Mouse (Mus musculus) B cell, adult 2 months (primary cell): ENCODE data around the gene Ptafr.

Source experiments
- DNase-seq, 2 experiments: peaks; one replicate each; pipeline ENCODE4 v3.0.0; 2022

Ptafr gene

GRCm38 (mm10) chr4:132563965-132564364, at the start of gene Ptafr:
Ptafr (plus strand) TSS chr4:132564067.
- peak; percentile 35 to 38 for DNase-seq

DNA sequence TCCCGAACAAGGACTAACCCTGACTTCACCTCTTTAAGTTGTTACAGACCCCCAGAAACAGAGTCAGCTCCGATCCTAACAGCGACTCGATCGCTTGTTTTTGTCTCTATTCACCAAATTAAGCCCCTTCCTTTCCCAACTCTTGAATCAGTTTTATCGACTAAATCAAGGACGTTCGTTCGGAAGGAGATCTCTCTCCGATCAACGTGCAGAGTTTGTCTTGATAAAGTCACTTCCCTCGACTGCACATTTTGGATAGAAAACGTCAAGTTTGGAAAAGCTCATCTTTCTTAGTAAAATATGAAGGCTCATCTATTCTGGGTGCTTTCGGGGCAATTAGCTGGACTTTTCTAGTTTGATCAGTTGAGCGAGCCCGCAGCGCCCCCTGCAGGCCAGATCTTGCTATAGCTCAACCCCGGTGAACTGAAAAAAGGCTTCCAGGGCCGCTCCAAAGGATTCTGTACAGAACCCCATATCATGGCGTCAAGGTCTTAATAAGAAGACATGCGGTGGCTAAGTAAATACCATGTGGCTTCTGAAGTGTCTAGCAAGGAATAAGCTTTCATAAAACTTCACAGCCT, 49.2 kb upstream of the Ptafr start:
- peak; percentile 91 to 92 for DNase-seq

- peak; percentile 84 to 89 for DNase-seq
These were observed 48.3 kb upstream of the Ptafr start for GRCm38 (mm10) chr4:132515369-132516155.

DNA sequence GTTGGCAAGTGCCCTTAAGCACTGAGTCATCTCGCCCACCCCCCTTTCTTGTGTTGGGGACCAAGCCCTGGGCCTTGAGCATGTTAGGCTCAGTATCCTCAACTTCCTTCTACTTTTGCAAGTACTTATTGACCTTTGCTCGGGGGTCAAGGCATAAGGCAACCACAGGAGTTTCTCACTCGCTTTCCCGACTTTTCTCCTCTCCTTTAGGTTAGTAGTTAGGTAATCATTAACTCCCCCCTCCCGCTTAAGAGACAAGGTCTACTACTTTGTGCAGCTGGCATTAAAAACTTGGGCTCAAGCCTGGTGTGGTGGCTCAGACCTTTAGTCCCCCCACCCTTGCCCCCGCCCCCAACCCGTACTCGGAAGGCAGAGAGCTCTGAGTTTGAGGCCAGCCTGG, 45.8 kb upstream of the Ptafr start:
- no peak for DNase-seq

GRCm38 (mm10) chr4:132519188-132519587, 44.7 kb upstream of the Ptafr start:
- DNase-seq, result no peak

DNA sequence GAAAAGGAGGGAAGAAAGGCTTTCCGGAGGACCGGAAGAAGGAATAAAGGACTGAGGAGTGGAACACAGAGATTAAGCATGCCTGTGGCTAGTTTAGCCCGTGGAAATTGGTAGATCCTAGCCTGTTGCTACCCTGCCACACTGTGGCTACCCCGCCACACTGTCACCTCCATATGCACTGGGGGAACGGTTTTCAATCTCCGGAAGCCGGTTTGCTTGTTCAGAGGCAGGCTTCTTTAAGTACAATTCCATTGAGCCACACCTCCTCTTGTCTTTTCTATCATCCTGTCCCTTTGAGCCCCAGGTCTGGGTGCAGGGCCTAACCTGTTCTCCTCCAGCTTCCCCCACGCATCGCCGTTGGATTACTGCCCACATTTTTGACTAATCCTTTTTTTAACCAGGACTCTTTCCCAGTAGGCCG, 39.5 kb upstream of the Ptafr start:
- no peak for DNase-seq

DNA sequence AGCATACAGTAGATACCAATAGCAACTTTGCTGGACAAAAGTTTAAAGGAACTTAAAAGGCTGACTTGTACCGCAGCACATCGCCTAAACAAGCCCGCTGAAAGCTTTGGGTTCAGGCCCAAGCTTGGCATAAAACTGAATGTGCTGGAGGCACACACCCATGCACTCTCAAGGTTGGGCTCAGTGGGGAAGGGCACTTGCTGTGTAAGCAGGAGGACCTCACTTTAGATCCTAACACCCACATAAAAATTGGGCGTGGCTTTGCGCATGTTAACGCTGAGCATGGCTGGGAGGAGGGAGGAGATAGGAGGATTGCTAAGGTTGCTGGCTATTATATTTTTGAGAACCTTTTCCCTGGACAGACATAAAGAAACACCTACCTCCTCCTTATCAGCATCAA, 39.1 kb upstream of the Ptafr start:
- DNase-seq, result no peak

GRCm38 (mm10) chr4:132526678-132527077, 37.2 kb upstream of the Ptafr start:
- DNase-seq, result peak; percentile 34 to 37

DNA sequence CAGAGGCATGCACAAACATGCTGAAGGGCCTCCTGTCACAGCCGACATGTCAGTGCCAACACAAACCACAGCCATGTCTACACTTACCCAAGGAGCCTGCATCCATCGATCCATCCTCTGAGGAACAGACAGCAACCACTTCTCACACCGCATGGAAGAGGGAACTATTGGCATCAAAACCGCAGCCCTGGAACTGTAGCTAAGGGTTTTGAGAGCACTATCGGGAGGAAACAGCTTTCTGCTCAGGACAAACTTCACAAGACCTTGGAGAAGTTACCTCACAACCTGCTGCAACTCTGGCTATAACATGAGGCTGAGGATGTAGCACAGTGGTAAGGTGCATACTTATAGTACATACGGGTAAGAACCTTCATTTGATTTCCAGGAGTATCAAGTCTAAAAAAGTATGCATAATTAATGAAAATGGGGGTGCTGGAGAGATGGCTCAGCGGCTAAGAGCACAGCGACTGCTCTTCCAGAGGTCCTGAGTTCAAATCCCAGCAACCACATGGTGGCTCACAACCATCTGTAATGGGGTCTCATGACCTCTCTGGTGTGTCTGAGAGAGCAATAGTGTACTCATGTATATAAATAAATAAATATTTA, 35.8 kb upstream of the Ptafr start:
- no peak for DNase-seq

- no peak for DNase-seq
These were observed 34.5 kb upstream of the Ptafr start for GRCm38 (mm10) chr4:132529344-132529743.

GRCm38 (mm10) chr4:132530033-132530804, 33.6 kb upstream of the Ptafr start:
- DNase-seq, result no peak

- no peak for DNase-seq
These were observed 31.4 kb upstream of the Ptafr start for GRCm38 (mm10) chr4:132532496-132532895.

DNA sequence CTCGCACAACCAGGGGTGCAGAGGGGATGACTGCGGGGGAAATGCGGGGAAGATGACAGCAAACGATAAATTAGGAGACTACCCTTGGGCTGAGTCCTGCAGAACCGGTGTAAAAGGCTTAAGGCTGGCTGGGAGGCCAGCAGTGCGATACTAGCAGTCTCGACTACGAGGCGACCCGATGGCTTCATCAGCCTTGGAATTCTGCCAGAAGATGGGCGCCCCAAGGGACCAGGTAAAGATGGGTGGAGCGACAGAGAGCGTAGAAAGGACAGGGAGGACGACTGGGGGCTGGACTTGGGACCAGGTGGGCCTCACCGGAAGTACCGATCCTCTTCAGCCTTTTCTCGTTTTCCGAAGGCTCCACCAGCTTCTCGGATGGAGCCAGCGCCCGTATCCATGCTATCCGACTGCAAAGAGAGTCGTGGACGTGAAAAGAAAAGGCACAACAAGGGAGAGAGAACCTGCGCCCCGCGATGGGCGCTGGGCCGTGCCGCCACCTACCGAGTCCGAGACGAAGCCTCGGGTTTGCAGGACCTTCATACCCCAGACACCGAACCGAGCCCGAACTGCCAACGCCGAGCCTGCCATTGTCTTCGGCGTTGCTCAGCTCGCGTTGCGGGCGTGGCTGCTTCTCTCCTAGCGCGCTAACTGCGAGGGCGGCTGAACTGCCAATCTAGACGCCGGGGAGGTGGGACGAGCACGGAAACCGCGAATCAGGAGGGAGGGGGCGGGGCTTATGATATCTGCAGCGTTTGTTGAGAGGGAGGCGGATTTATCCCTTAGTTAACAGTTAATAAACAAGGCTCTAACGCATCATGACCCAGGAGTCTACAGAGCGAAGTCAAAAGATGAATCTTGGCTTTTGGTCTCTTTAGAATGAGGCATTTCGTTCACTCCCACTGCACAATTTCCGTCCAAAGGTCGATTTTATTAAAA, 30.6 kb upstream of the Ptafr start, which contains the start of gene Atpif1:
Atpif1 (minus strand) TSS at position 679 of the 936 bp plus-strand sequence.
- peak; percentile 85 to 87 for DNase-seq

GRCm38 (mm10) chr4:132535406-132536121, 28.3 kb upstream of the Ptafr start, which contains the start of gene Dnajc8:
Dnajc8 (plus strand) TSS chr4:132535550.
- DNase-seq, result peak; percentile 94 to 95

GRCm38 (mm10) chr4:132539481-132539880, 24.4 kb upstream of the Ptafr start:
- DNase-seq, result no peak

GRCm38 (mm10) chr4:132541413-132541812, 22.5 kb upstream of the Ptafr start:
- DNase-seq, result no peak

DNA sequence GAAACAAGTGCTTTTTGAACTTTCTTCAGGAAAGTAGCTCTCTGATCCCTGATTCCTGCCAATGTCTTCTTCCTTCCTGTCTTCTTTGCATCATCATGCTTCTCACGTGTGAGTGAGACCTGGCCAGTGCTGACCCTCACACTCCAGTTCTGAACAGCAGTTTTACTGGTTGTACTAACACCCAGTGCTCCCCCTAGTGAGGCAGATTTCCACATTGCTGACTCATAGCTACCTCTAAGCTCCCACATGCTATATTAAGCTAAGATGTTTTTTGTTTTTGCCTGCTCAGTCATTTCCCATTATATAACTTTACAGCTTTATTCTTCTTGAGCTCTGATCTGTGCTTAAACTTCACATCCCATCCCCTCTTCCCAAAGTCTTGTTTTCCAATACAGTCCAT, 21.1 kb upstream of the Ptafr start:
- no peak for DNase-seq

- peak; percentile 77 to 81 for DNase-seq
These were observed 18.0 kb upstream of the Ptafr start for GRCm38 (mm10) chr4:132545851-132546250.

DNA sequence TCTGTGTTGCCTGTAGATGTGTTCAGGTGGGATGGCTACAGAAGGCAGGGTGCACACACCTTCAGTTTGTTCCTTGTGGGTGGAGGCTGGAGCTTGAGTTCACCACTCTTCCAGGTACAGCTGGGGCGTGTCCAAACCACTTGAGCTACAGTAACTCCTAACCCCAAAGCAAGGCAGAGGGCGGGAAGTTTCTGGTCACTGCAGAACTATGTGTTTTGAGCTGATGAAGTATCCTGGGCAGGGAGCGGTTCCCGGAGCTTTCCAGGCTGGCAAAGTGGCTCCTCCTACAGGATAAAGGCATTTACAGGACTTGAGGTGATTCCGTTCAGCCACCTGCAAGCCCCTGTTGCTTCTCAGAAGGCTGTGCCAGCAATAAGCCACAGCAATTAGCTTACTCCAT, 9.6 kb upstream of the Ptafr start:
- DNase-seq, result no peak

- no peak for DNase-seq
These were observed 9.2 kb upstream of the Ptafr start for GRCm38 (mm10) chr4:132554653-132555052.

GRCm38 (mm10) chr4:132555550-132555949, 8.3 kb upstream of the Ptafr start:
- DNase-seq, result peak; percentile 28
